Mouse (Mus musculus) thymus, adult 2 months (tissue): ENCODE results near the gene Fam241b.

ENCODE experiments used
- CTCF ChIP-seq: fragments of 200-500 bp; IDR thresholded peaks from 2 replicates; pipeline ENCODE4 v1.5.1; 2012; ENCODE audit warnings: mild to moderate bottlenecking, control low read depth, low read length, moderate library complexity, borderline replicate concordance; ENCODE audit not compliant: control insufficient read depth, poor library complexity, insufficient read depth; ENCODE audit errors: extremely low read depth
- POLR2A ChIP-seq: fragments of 200-500 bp; IDR thresholded peaks from 2 replicates; pipeline ENCODE4 v1.6.1; 2012; ENCODE audit warnings: mild to moderate bottlenecking, low read length, control low read depth, moderate library complexity; ENCODE audit not compliant: control insufficient read depth, poor library complexity, insufficient read depth; ENCODE audit errors: extremely low read depth

- TF ChIP-seq CTCF: no peak
- no peak for TF ChIP-seq POLR2A
Measured at GRCm38 (mm10) chr10:62107048-62107447, 36.7 kb downstream of the Fam241b start.
